Mouse (Mus musculus) lung, embryonic 14.5 days (tissue): ENCODE data around the gene Taf6l. TPM values are rescaled to one million over a fixed set of nuclear protein-coding genes. Genes with fewer than 3 reads are reported as not detected.

ENCODE experiments used
- ATAC-seq: fragments of 200-750 bp; cut with Nextera tagmentation; 2 replicates; pipeline ENCODE4 v1.8.0; 2017; ENCODE audit warnings: mild to moderate bottlenecking, moderate TSS enrichment, moderate library complexity; ENCODE audit not compliant: insufficient read depth
- DNase-seq: peaks from one replicate; pipeline ENCODE4 v3.0.0-alpha.2; 2015
- H3K27ac ChIP-seq: fragments of 300-500 bp; sonication (generic); 2 replicates; pipeline ENCODE4 v1.5.1; 2014; ENCODE audit warnings: low read depth, mild to moderate bottlenecking, moderate library complexity
- H3K27me3 ChIP-seq: fragments of 300-500 bp; sonication (generic); 2 replicates; pipeline ENCODE4 v1.6.1; 2014; ENCODE audit warnings: low read length, control low read depth; ENCODE audit not compliant: insufficient read depth
- H3K36me3 ChIP-seq: fragments of 300-500 bp; sonication (generic); 2 replicates; pipeline ENCODE4 v1.6.1; 2014; ENCODE audit warnings: control low read depth; ENCODE audit not compliant: insufficient read depth
- H3K4me1 ChIP-seq: fragments of 300-500 bp; sonication (generic); 2 replicates; pipeline ENCODE4 v1.6.1; 2014; ENCODE audit warnings: antibody characterized with exemption, control low read depth; ENCODE audit not compliant: insufficient read depth
- H3K4me2 ChIP-seq: fragments of 300-500 bp; sonication (generic); 2 replicates; pipeline ENCODE4 v1.6.1; 2014; ENCODE audit warnings: mild to moderate bottlenecking
- H3K4me3 ChIP-seq: fragments of 300-500 bp; sonication (generic); 2 replicates; pipeline ENCODE4 v1.5.1; 2014; ENCODE audit warnings: low read depth, low read length
- H3K9ac ChIP-seq: fragments of 300-500 bp; sonication (generic); 2 replicates; pipeline ENCODE4 v1.6.1; 2014
- H3K9me3 ChIP-seq: fragments of 300-500 bp; sonication (generic); 2 replicates; pipeline ENCODE4 v1.6.1; 2016; ENCODE audit warnings: low read depth, low read length, control low read depth
- CTCF ChIP-seq: IDR thresholded peaks from 2 replicates; pipeline ENCODE4 v1.5.1; 2016; ENCODE audit warnings: antibody characterized with exemption, low read depth
- WGBS: fragments of 180-500 bp; shearing (Covaris S2); extraction: QIAGEN DNeasy Blood & Tissue Kit; methylation state at CpG from one replicate; pipeline ENCODE4 v1.1.7; 2014; 5-methylcytosine and 5-hydroxymethylcytosine counted together
- polyA plus RNA-seq: library from polyadenylated mRNA; unstranded; fragments of >200 nt; fragmentation: Nextera tagmentation; extraction: Ambion mirVana; gene quantifications from 2 replicates; pipeline ENCODE4 v1.2.1, GENCODE M21; 2014

The Taf6l gene
- polyA plus RNA-seq, 1 experiment from 2014 or later, result 24.7 TPM

GRCm38 (mm10) chr19:8790171-8790570 lies 4.0 kb upstream of the Taf6l start:
- no peak for ATAC-seq
- Histone ChIP-seq H3K27me3 (no peaks in the 10 kb centered on the region), H3K9me3 (no peaks in the 10 kb centered on the region), H3K4me1 (peaks cover 3% of the 10 kb centered on the region; the same call in 1 of the 2 replicates), H3K4me2 (no peak overlapping the region), H3K9ac (no peak overlapping the region), H3K4me3 (no peak overlapping the region), H3K36me3 (peaks cover 31% of the 10 kb centered on the region), H3K27ac (no peak overlapping the region)
- DNase-seq, result no peak
- TF ChIP-seq CTCF, result no peak
- 71% methylated on average over 7 of the region's 7 CpGs for WGBS

DNA sequence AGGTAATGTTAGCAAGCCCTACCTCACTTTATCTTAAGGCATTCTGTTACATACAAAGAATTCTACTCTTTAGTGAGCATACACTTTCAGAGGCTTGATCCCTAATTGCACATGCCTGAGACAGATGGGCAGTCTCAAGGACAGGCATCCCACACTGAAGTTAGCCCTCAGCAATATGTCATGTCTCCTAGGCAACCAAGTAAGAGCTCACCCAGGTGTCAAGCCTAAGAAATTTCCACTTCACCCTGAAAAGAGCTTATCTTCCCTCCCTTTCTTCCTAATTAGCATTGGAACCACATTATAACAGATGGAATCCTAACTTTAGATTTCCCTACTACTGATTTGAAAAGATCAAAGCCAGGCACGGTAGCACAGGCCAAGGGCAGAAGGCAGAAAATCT lies 3.0 kb upstream of the Taf6l start:
- TF ChIP-seq CTCF, result no peak
- ATAC-seq, result no peak

GRCm38 (mm10) chr19:8788521-8788920 lies 2.3 kb upstream of the Taf6l start:
- H3K4me2 ChIP-seq, result no peak overlapping the region
- H3K9ac ChIP-seq, result no peak overlapping the region
- WGBS, result 22% methylated on average over 3 of the region's 3 CpGs
- no peak overlapping the region for H3K27ac ChIP-seq
- H3K27me3 ChIP-seq, result no peaks in the 10 kb centered on the region
- H3K4me1 ChIP-seq, result peaks cover 3% of the 10 kb centered on the region; the same call in 1 of the 2 replicates
- H3K36me3 ChIP-seq, result peaks cover 18% of the 10 kb centered on the region
- H3K4me3 ChIP-seq, result no peak overlapping the region
- no peak for TF ChIP-seq CTCF
- DNase-seq, result peak; percentile 21
- no peaks in the 10 kb centered on the region for H3K9me3 ChIP-seq
- no peak for ATAC-seq

More for the DNA sequence above, 3.0 kb upstream of the Taf6l start:
- Histone ChIP-seq H3K4me1 (peaks cover 3% of the 10 kb centered on the region; the same call in 1 of the 2 replicates), H3K4me2 (no peak overlapping the region), H3K4me3 (no peak overlapping the region), H3K27ac (no peak overlapping the region), H3K27me3 (no peaks in the 10 kb centered on the region), H3K36me3 (peaks cover 21% of the 10 kb centered on the region), H3K9ac (no peak overlapping the region), H3K9me3 (no peaks in the 10 kb centered on the region)
- 51% methylated on average over 1 of the region's 1 CpGs for WGBS
- DNase-seq, result no peak

- no peak for TF ChIP-seq CTCF
- Histone ChIP-seq H3K27ac (peak overlapping the region; percentile 99), H3K27me3 (no peaks in the 10 kb centered on the region), H3K4me1 (no peaks in the 10 kb centered on the region; the same call in none of the 2 replicates), H3K9me3 (no peaks in the 10 kb centered on the region), H3K4me2 (peak overlapping the region; percentile 99), H3K9ac (peak overlapping the region; percentile 94), H3K4me3 (peak overlapping the region; percentile 72), H3K36me3 (peaks cover 45% of the 10 kb centered on the region)
- peak; percentile 35 for DNase-seq
- ATAC-seq, result peak; percentile 32
- WGBS, result 3% methylated on average over 20 of the region's 20 CpGs
Observed at GRCm38 (mm10) chr19:8774951-8775421, 11.2 kb downstream of the Taf6l start.

GRCm38 (mm10) chr19:8774086-8774835 lies 12.0 kb downstream of the Taf6l start, which contains the start of gene Tmem179b:
Gene Tmem179b (minus strand): TSS chr19:8774467.
- Histone ChIP-seq H3K27ac (peak within 1 kb of the TSS; percentile 99), H3K27me3 (no peaks in the 10 kb centered on the region), H3K4me3 (peak within 1 kb of the TSS; percentile 72), H3K9me3 (no peaks in the 10 kb centered on the region), H3K4me2 (peak within 1 kb of the TSS; percentile 99), H3K9ac (peak within 1 kb of the TSS; percentile 94), H3K36me3 (peaks cover 47% of the 10 kb centered on the region), H3K4me1 (no peaks in the 10 kb centered on the region; the same call in none of the 2 replicates)
- peak; percentile 98 for DNase-seq
- TF ChIP-seq CTCF, result no peak
- WGBS, result under 1% methylated on average over 68 of the region's 68 CpGs
- ATAC-seq, result peak; percentile 90

DNA sequence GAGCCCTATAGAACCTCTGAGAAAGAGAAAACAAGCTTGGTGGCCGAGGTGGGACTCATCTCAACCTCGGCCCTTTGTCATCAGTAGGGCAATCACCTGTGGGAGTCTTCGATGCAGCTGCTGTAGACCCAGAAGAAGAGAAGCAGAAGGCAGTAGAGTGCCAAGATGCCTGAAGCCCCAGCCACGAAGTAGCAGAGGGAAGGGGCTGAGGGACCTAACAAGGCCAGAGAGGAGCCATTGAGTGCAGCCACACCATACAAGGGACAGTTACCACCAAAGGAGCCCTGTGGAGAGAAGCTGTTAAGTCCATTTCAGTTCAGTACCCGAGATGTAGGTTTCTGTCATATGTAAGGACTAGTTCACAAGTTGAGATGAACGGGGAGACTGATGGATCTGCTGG lies 12.8 kb downstream of the Taf6l start:
- 51% methylated on average over 6 of the region's 6 CpGs for WGBS
- peak; percentile 15 for DNase-seq
- Histone ChIP-seq H3K4me1 (no peaks in the 10 kb centered on the region; the same call in none of the 2 replicates), H3K4me2 (peak overlapping the region; percentile 99), H3K4me3 (peak overlapping the region; percentile 72), H3K36me3 (peaks cover 51% of the 10 kb centered on the region), H3K27me3 (no peaks in the 10 kb centered on the region), H3K9ac (peak overlapping the region; percentile 94), H3K27ac (peak overlapping the region; percentile 99; the same call in 1 of the 2 replicates), H3K9me3 (no peaks in the 10 kb centered on the region)
- ATAC-seq, result no peak
- TF ChIP-seq CTCF, result no peak

DNA sequence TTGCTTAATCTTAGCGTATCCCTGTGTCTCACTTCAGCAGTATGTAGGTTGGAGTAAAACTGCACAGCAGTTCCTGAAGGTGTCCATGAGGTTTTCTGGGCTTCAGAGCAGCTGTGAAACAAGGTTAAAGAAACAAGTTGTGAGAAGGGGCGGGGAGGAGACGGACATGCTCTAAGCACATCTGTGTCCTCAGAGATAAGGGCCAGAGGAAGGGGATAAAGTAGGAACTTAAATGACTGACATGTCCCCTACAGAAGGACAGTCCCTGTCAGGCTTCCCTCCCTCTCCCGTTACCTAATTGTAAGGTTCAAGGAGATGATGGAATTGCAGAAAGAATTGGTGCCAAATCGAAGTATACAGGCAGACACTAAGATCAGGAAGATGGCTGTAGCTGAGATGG lies 13.2 kb downstream of the Taf6l start:
- H3K4me3 ChIP-seq, result peak overlapping the region; percentile 72
- H3K36me3 ChIP-seq, result peaks cover 51% of the 10 kb centered on the region
- no peaks in the 10 kb centered on the region for H3K27me3 ChIP-seq
- H3K4me2 ChIP-seq, result peak overlapping the region; percentile 99
- WGBS, result 65% methylated on average over 5 of the region's 5 CpGs
- ATAC-seq (no peak), DNase-seq (no peak)
- no peaks in the 10 kb centered on the region; the same call in none of the 2 replicates for H3K4me1 ChIP-seq
- H3K27ac ChIP-seq, result 0 out of 2 replicates have a peak overlapping the region, but pooled peaks have one; percentile 99
- peak overlapping the region; percentile 94; the same call in 1 of the 2 replicates for H3K9ac ChIP-seq
- no peaks in the 10 kb centered on the region for H3K9me3 ChIP-seq
- TF ChIP-seq CTCF, result no peak
